Mouse (Mus musculus) lung, embryonic 14.5 days (tissue): ENCODE data around the gene Sbno2. TPM values are rescaled to one million over a fixed set of nuclear protein-coding genes. Genes with fewer than 3 reads are reported as not detected.
A peak's percentile ranks its signal among the peaks of the same experiment; 100 is the strongest.

Experiments used
- ATAC-seq: fragments of 200-750 bp; cut with Nextera tagmentation; 2 replicates; pipeline ENCODE4 v1.8.0; 2017; ENCODE audit warnings: mild to moderate bottlenecking, moderate TSS enrichment, moderate library complexity; ENCODE audit not compliant: insufficient read depth
- DNase-seq: peaks from one replicate; pipeline ENCODE4 v3.0.0-alpha.2; 2015
- H3K27ac ChIP-seq: fragments of 300-500 bp; sonication (generic); 2 replicates; pipeline ENCODE4 v1.5.1; 2014; ENCODE audit warnings: low read depth, mild to moderate bottlenecking, moderate library complexity
- H3K27me3 ChIP-seq: fragments of 300-500 bp; sonication (generic); 2 replicates; pipeline ENCODE4 v1.6.1; 2014; ENCODE audit warnings: low read length, control low read depth; ENCODE audit not compliant: insufficient read depth
- H3K36me3 ChIP-seq: fragments of 300-500 bp; sonication (generic); 2 replicates; pipeline ENCODE4 v1.6.1; 2014; ENCODE audit warnings: control low read depth; ENCODE audit not compliant: insufficient read depth
- H3K4me1 ChIP-seq: fragments of 300-500 bp; sonication (generic); 2 replicates; pipeline ENCODE4 v1.6.1; 2014; ENCODE audit warnings: antibody characterized with exemption, control low read depth; ENCODE audit not compliant: insufficient read depth
- H3K4me2 ChIP-seq: fragments of 300-500 bp; sonication (generic); 2 replicates; pipeline ENCODE4 v1.6.1; 2014; ENCODE audit warnings: mild to moderate bottlenecking
- H3K4me3 ChIP-seq: fragments of 300-500 bp; sonication (generic); 2 replicates; pipeline ENCODE4 v1.5.1; 2014; ENCODE audit warnings: low read depth, low read length
- H3K9ac ChIP-seq: fragments of 300-500 bp; sonication (generic); 2 replicates; pipeline ENCODE4 v1.6.1; 2014
- H3K9me3 ChIP-seq: fragments of 300-500 bp; sonication (generic); 2 replicates; pipeline ENCODE4 v1.6.1; 2016; ENCODE audit warnings: low read depth, low read length, control low read depth
- CTCF ChIP-seq: IDR thresholded peaks from 2 replicates; pipeline ENCODE4 v1.5.1; 2016; ENCODE audit warnings: antibody characterized with exemption, low read depth
- WGBS: fragments of 180-500 bp; shearing (Covaris S2); extraction: QIAGEN DNeasy Blood & Tissue Kit; methylation state at CpG from one replicate; pipeline ENCODE4 v1.1.7; 2014; 5-methylcytosine and 5-hydroxymethylcytosine counted together
- polyA plus RNA-seq: library from polyadenylated mRNA; unstranded; fragments of >200 nt; fragmentation: Nextera tagmentation; extraction: Ambion mirVana; gene quantifications from 2 replicates; pipeline ENCODE4 v1.2.1, GENCODE M21; 2014

Sbno2 gene
- polyA plus RNA-seq, 1 experiment from 2014 or later: 16.3 TPM

DNA sequence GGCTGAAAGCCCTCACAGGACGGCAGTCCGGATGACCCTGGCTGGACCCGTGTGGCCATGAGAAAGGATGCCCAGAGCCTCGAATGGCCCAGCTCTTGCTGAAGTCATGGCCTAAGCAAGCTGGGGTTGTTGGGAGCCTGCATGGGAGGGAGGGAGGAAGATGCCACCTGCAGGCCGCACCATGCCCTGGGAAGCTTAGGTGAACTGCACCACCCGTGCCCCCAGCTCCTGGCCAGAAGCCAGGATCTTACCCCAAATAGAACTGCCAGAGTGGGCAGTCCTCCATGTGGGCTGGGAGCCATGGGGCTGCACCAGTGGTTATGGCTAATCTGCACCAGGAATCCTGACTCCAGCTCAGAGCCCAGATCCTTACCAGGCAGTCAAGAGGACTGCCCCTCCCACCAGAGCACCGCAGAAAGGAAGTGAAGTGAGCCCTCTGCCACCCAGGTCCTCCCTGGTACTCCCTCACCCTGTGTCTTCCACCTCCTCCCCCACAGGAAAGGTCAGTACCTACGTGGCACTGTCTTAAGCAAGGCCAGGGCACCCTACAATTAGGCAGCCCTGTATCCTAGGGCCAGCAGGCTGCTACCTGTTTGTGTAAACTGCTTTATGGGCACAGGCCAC is 28.0 kb upstream of the Sbno2 start:
- Histone ChIP-seq H3K4me1 (peaks cover 3% of the 10 kb centered on the region; the same call in 1 of the 2 replicates), H3K9me3 (no peaks in the 10 kb centered on the region), H3K4me2 (no peak overlapping the region), H3K27me3 (peaks cover 32% of the 10 kb centered on the region), H3K36me3 (peaks cover 45% of the 10 kb centered on the region), H3K27ac (no peak overlapping the region), H3K9ac (no peak overlapping the region), H3K4me3 (no peak overlapping the region)
- TF ChIP-seq CTCF: 0 out of 2 replicates have a peak, but pooled peaks have one; percentile 7
- DNase-seq (no peak), ATAC-seq (no peak)
- 66% methylated on average over 8 of the region's 8 CpGs for WGBS

DNA sequence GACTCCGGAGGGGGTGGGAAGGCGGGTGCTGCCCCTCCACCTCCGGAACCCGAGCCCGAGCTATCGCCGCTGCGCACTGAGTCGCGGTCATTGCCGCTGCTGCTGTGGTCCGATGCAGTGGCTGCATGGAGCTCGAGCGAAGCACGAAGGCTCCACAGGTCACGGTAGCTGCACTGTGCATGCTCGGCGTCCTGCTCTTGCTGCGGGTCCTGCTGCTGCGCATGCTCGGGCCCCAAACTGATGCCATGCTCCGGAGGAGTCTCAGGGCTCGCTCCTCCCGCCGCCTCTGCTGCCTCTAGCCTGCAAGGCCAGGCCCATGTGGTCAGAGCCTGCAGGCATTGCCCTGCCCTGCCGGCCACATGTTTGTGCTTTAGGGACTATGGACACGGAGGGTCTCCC is 26.6 kb upstream of the Sbno2 start:
- Histone ChIP-seq H3K27me3 (peaks cover 19% of the 10 kb centered on the region), H3K36me3 (peaks cover 59% of the 10 kb centered on the region), H3K4me3 (no peak overlapping the region), H3K9ac (no peak overlapping the region), H3K27ac (no peak overlapping the region), H3K9me3 (no peaks in the 10 kb centered on the region), H3K4me1 (no peaks in the 10 kb centered on the region), H3K4me2 (peak overlapping the region; percentile 43; the same call in 1 of the 2 replicates)
- DNase-seq (no peak), ATAC-seq (0 out of 2 replicates have a peak, but pooled peaks have one; percentile 5)
- no peak for TF ChIP-seq CTCF
- 54% methylated on average over 27 of the region's 27 CpGs for WGBS

DNA sequence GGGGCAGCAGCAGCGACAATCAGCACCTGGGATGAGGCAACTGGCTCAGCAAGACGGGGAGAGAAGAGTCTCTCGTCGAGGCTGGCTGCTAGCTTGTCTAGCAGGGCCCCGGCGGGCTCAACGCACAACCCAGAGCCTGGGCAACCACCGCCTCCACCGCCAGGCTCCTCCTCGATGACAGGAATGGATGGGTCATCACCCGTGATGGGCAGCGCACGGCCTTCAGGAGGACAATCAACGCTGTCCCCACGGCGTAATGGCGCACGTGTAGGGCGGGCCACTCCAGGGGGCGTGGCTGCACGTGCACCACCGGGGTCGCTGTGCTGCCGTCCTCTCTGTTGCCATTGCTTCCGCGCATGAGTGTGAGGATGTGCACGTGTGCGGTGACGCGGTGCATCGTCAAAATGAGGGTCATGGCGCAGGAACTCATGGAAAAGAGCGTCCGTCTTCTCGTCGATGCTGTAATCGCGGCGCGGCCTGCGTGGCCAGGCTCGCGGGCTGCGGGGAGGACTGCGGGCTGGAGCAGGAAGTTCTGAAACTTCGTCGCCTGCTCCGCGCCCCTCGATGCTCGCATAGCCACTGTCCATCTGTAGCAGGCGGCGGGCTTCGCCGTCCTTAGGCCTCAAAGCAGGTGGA is 26.1 kb upstream of the Sbno2 start:
- ATAC-seq (peak; percentile 38; the same call in 1 of the 2 replicates), DNase-seq (peak; percentile 67)
- H3K9me3 ChIP-seq: no peaks in the 10 kb centered on the region
- peaks cover 13% of the 10 kb centered on the region for H3K27me3 ChIP-seq
- H3K4me2 ChIP-seq: peak overlapping the region; percentile 43; the same call in 1 of the 2 replicates
- no peak overlapping the region for H3K27ac ChIP-seq
- H3K4me1 ChIP-seq: no peaks in the 10 kb centered on the region
- TF ChIP-seq CTCF: no peak
- H3K4me3 ChIP-seq: peak overlapping the region; percentile 0; the same call in 1 of the 2 replicates
- peaks cover 64% of the 10 kb centered on the region for H3K36me3 ChIP-seq
- no peak overlapping the region for H3K9ac ChIP-seq
- WGBS: 19% methylated on average over 55 of the region's 55 CpGs

DNA sequence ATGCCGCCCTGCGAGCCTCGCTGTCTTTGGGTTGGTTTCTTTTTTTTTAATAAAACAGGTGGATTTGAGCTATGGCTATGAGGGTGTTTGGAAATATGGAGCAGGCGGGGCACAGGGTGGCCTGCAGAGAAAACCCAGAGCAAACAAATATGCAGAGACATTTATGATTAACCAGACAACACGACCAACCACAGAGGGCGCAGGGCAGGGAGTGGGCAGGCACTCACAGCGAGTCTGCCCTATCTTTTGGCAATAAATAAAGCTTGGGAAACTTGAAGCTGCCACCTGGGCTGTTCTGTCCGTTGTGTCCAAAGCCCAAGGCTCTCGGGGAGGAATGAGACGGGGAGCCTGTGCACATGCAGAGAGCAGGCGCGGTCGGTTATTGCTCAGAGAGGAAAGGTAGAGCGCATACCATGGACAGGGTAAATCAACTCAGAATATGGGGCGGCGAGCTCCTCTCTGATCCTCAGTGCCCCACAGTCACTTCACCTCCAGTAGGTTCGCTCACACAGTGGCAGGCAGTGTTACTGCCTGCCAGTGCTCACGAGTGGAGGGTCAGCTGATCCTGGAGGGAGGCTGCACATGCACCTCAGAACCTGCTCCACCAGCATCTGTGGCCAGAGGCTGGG is 25.1 kb upstream of the Sbno2 start:
- Histone ChIP-seq H3K4me3 (no peak overlapping the region), H3K27me3 (peaks cover 4% of the 10 kb centered on the region), H3K9ac (no peak overlapping the region), H3K27ac (no peak overlapping the region), H3K4me2 (no peak overlapping the region), H3K4me1 (no peaks in the 10 kb centered on the region), H3K9me3 (no peaks in the 10 kb centered on the region), H3K36me3 (peaks cover 73% of the 10 kb centered on the region)
- no peak for DNase-seq
- ATAC-seq: no peak
- TF ChIP-seq CTCF: no peak
- 68% methylated on average over 18 of the region's 18 CpGs for WGBS

DNA sequence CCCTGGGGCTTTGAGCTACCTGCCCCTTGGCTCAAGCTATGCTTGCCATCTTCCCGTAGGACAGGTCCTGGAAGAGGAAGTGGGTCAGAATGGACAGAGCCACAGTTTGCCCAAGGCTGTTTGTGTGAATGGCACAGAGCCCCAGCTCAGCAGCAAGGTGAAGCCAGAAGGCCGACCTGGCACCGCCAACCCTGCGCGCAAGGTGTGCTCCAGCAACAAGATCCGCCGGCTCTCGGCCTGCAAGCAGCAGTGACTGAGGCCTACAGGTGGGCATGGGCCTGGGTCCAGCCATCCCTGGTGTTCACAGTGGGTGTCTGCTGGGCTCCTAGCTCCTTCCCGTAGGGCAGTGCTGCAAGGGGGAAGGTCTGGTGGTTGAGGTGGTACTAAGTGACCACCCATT is 24.5 kb upstream of the Sbno2 start:
- Histone ChIP-seq H3K27me3 (no peaks in the 10 kb centered on the region), H3K9ac (no peak overlapping the region), H3K4me3 (no peak overlapping the region), H3K4me1 (no peaks in the 10 kb centered on the region), H3K4me2 (no peak overlapping the region), H3K9me3 (no peaks in the 10 kb centered on the region), H3K27ac (no peak overlapping the region), H3K36me3 (peaks cover 80% of the 10 kb centered on the region)
- no peak for TF ChIP-seq CTCF
- 87% methylated on average over 9 of the region's 9 CpGs for WGBS
- no peak for DNase-seq
- no peak for ATAC-seq

DNA sequence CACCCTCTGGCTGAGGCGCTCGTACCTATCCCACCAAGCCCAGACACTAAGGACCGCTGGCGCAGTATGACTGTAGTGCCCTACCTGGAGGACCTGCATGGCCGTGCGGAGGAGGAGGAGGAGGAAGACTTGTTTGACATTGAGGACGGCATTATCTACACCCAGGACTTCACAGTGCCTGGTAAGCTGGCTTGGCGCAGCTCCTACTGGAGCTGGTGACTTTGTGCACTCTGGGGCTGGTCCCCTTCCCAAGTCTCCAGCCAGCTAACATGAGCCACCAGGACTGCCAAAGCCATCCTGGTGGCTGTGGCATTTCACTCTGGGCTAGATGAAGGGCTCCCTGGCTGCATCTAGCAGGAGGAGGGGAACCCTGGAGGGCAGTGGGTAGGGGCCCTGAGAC is 22.5 kb upstream of the Sbno2 start:
- Histone ChIP-seq H3K4me1 (no peaks in the 10 kb centered on the region), H3K4me3 (no peak overlapping the region), H3K9me3 (no peaks in the 10 kb centered on the region), H3K27ac (no peak overlapping the region), H3K27me3 (no peaks in the 10 kb centered on the region), H3K9ac (no peak overlapping the region), H3K36me3 (peaks cover 88% of the 10 kb centered on the region), H3K4me2 (no peak overlapping the region)
- TF ChIP-seq CTCF: no peak
- DNase-seq: no peak
- WGBS: 92% methylated on average over 8 of the region's 8 CpGs
- ATAC-seq: no peak

DNA sequence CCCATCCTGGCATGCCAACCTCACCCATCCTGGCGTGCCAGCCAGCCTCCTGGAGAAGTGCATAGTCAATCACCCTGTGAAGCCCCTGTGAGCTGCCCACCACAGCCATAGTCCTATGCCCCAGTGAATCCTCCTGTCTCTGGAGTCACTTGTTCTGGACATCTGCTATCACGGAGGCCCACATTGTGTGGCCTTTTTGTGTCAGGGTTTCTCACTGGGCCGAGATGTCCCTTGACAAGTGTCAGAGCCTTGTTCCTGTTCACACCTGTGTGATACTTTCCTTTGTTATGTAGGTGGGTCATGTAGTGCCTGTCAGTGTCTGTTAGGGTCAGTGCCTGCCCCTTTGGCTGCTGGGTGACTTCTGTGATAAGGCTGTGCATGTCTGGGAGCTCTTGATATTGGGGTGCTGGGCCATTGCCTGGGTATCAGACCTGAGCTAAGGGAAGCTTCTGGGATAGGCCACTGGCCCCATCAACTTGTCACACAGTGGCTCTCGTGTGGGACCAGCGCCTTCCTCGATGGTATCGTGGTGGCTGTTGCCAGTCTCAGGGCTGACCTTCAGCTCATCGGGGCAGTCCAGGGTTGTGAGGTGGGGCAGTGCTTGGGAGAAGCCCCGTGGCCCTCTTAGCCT is 18.7 kb upstream of the Sbno2 start:
- no peak for TF ChIP-seq CTCF
- Histone ChIP-seq H3K27me3 (no peaks in the 10 kb centered on the region), H3K4me1 (peaks cover under 1% of the 10 kb centered on the region; the same call in 1 of the 2 replicates), H3K9me3 (no peaks in the 10 kb centered on the region), H3K9ac (no peak overlapping the region), H3K36me3 (peaks cover 85% of the 10 kb centered on the region), H3K27ac (no peak overlapping the region), H3K4me3 (no peak overlapping the region), H3K4me2 (no peak overlapping the region)
- 88% methylated on average over 9 of the region's 9 CpGs for WGBS
- ATAC-seq (no peak), DNase-seq (no peak)
